Mouse (Mus musculus) liver, embryonic 13.5 days (tissue): ENCODE measurements around the gene Slc22a7. TPM values are rescaled to one million over a fixed set of nuclear protein-coding genes. Genes with fewer than 3 reads are reported as not detected.

Source experiments
- ATAC-seq: fragments of 200-750 bp; cut with Nextera tagmentation; 2 replicates; pipeline ENCODE4 v1.8.0; 2017; ENCODE audit warnings: low read depth, mild to moderate bottlenecking, moderate number of reproducible peaks, moderate library complexity
- DNase-seq: peaks from one replicate; pipeline ENCODE4 v3.0.0; 2022
- H3K27ac ChIP-seq: fragments of 300-500 bp; sonication (generic); 2 replicates; pipeline ENCODE4 v1.5.1; 2015; ENCODE audit warnings: moderate library complexity, mild to moderate bottlenecking, inconsistent platforms
- H3K27me3 ChIP-seq: fragments of 300-500 bp; sonication (generic); 2 replicates; pipeline ENCODE4 v1.6.1; 2015; ENCODE audit warnings: mild to moderate bottlenecking, inconsistent platforms
- H3K36me3 ChIP-seq: fragments of 300-500 bp; sonication (generic); 2 replicates; pipeline ENCODE4 v1.6.1; 2015; ENCODE audit warnings: mild to moderate bottlenecking, inconsistent platforms
- H3K4me1 ChIP-seq: fragments of 300-500 bp; sonication (generic); replicated peaks from 2 replicates; pipeline ENCODE4 v1.6.1; 2015; ENCODE audit warnings: inconsistent platforms
- H3K4me2 ChIP-seq: fragments of 300-500 bp; sonication (generic); 2 replicates; pipeline ENCODE4 v1.6.1; 2015; ENCODE audit warnings: inconsistent platforms, mild to moderate bottlenecking, moderate library complexity
- H3K4me3 ChIP-seq: fragments of 300-500 bp; sonication (generic); replicated peaks from 2 replicates; pipeline ENCODE4 v1.5.1; 2015; ENCODE audit warnings: mild to moderate bottlenecking, inconsistent platforms
- H3K9ac ChIP-seq: fragments of 300-500 bp; sonication (generic); 2 replicates; pipeline ENCODE4 v1.6.1; 2015; ENCODE audit warnings: mild to moderate bottlenecking, inconsistent platforms
- H3K9me3 ChIP-seq: fragments of 300-500 bp; sonication (generic); replicated peaks from 2 replicates; pipeline ENCODE4 v1.6.1; 2016; ENCODE audit warnings: inconsistent platforms
- WGBS: fragments of 180-500 bp; shearing (Covaris S2); methylation state at CpG from one replicate; pipeline ENCODE4 v1.1.7; 2015; ENCODE audit not compliant: insufficient replicate concordance; 5-methylcytosine and 5-hydroxymethylcytosine counted together
- polyA plus RNA-seq: library from polyadenylated mRNA; unstranded; fragments of >200 nt; fragmentation: Nextera tagmentation; extraction: Ambion mirVana; gene quantifications from 2 replicates; pipeline ENCODE4 v1.2.1, GENCODE M21; 2015

The Slc22a7 gene
- polyA plus RNA-seq = not detected in 2 replicates

DNA sequence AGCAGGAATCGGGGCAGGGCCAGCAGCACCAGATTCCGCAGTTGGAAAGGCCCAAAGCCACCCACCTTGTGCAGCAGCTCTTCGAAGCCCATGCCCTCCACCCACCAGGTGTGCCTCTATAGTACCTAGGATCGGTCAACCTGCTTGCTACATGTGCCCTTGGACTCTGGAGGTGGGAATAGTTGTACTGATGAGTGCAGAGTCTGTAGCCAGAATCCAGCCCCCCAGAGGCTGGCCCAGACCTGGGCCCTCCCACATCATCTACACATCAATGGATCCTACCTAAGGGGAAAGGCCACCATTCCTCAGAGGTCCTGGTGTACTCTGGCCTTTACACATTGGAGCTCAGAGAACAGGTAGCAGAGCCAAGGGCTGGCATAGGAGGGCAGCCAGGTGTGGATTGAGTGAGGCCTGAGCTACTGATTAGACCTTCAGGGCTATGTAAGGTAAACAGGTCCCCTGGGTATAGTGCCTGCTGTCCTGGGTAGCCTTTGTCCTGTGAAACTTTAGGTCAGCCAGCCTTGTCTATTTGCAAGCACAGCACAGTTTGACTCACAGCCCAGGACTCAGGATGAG is at the start of gene Slc22a7:
Gene Slc22a7 (minus strand): TSS at position 160 of the 576 bp plus-strand sequence.
- no peak within 1 kb of the TSS for H3K4me3 ChIP-seq
- H3K36me3 ChIP-seq = no peaks in the 10 kb centered on the region
- peaks cover 60% of the 10 kb centered on the region for H3K27me3 ChIP-seq
- 48% methylated on average over 4 of the region's 4 CpGs for WGBS
- no peak within 1 kb of the TSS for H3K4me2 ChIP-seq
- DNase-seq = no peak
- no peak within 1 kb of the TSS for H3K9ac ChIP-seq
- H3K9me3 ChIP-seq = no peaks in the 10 kb centered on the region
- 0 out of 2 replicates have a peak, but pooled peaks have one; percentile 30 for ATAC-seq
- H3K27ac ChIP-seq = no peak within 1 kb of the TSS
- peaks cover 5% of the 10 kb centered on the region for H3K4me1 ChIP-seq

DNA sequence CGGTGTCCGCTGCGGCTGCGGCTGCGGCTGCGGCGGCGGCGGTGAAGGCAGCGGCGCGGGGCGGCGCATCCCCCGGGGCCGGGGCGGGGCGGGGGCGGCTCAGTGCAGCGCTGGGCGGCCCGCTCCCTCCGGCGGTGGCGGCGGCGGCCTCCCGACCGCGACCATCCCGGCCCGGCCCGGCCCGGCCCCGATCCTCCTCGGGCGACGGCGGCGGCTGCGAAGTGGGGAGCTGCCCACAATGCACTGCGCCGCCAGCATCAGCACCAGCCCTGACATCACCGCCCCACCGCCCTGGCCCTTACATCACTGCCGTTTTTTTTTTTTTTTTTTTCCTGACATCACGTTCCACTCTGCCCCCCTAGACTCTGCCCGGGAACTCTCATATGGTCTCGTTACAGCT is 49.2 kb upstream of the Slc22a7 start, which contains the start of gene Ttbk1:
Gene Ttbk1 (minus strand): TSS at position 245 of the 400 bp plus-strand sequence.
- peaks cover 11% of the 10 kb centered on the region for H3K4me1 ChIP-seq
- no peak within 1 kb of the TSS for H3K27ac ChIP-seq
- peak within 1 kb of the TSS; percentile 28 for H3K4me3 ChIP-seq
- WGBS = 3% methylated on average over 34 of the region's 49 CpGs
- peaks cover 88% of the 10 kb centered on the region for H3K27me3 ChIP-seq
- no peak within 1 kb of the TSS for H3K9ac ChIP-seq
- H3K4me2 ChIP-seq = peak within 1 kb of the TSS; percentile 48; the same call in 1 of the 2 replicates
- ATAC-seq (no peak), DNase-seq (no peak)
- H3K9me3 ChIP-seq = no peaks in the 10 kb centered on the region
- no peaks in the 10 kb centered on the region for H3K36me3 ChIP-seq

GRCm38 (mm10) chr17:46486995-46487394 is 48.7 kb upstream of the Slc22a7 start:
- WGBS = 5% methylated on average over 20 of the region's 22 CpGs
- H3K27ac ChIP-seq = no peak overlapping the region
- peak overlapping the region; percentile 28 for H3K4me3 ChIP-seq
- no peaks in the 10 kb centered on the region for H3K36me3 ChIP-seq
- peak overlapping the region; percentile 48; the same call in 1 of the 2 replicates for H3K4me2 ChIP-seq
- peaks cover 11% of the 10 kb centered on the region for H3K4me1 ChIP-seq
- H3K9ac ChIP-seq = no peak overlapping the region
- DNase-seq (no peak), ATAC-seq (no peak)
- H3K9me3 ChIP-seq = no peaks in the 10 kb centered on the region
- peaks cover 87% of the 10 kb centered on the region for H3K27me3 ChIP-seq

DNA sequence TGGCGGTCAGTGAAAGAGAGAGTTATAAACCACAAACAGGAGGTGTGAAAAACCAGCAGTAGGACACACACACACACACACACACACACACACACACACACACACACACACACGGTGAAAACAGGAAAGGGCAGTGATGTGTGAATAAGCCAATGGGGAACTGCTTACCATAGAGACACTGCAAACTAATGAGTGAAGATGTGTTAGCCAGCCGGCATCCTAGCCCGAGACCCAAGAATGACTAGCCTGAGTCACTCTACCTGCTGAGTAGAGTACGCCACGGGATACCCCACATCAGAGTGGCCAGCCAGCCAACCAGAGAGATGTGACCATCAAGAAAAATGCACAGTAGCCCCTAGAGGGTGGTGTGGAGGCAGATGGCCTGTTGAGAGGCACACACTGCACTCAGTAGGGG is 46.2 kb upstream of the Slc22a7 start:
- no peaks in the 10 kb centered on the region for H3K36me3 ChIP-seq

GRCm38 (mm10) chr17:46484021-46484431 is 45.8 kb upstream of the Slc22a7 start:
- no peak overlapping the region for H3K27ac ChIP-seq
- H3K27me3 ChIP-seq = peaks cover 87% of the 10 kb centered on the region
- no peak overlapping the region for H3K9ac ChIP-seq
- WGBS = 3% methylated on average over 13 of the region's 13 CpGs
- H3K4me2 ChIP-seq = peak overlapping the region; percentile 56
- no peaks in the 10 kb centered on the region for H3K9me3 ChIP-seq
- H3K4me1 ChIP-seq = peaks cover 11% of the 10 kb centered on the region
- H3K36me3 ChIP-seq = no peaks in the 10 kb centered on the region
- DNase-seq (no peak), ATAC-seq (0 out of 2 replicates have a peak, but pooled peaks have one; percentile 29)
- H3K4me3 ChIP-seq = peak overlapping the region; percentile 32

More for the DNA sequence above, 46.2 kb upstream of the Slc22a7 start:
- Histone ChIP-seq H3K4me3 (no peak overlapping the region), H3K4me1 (peaks cover 11% of the 10 kb centered on the region), H3K9me3 (no peaks in the 10 kb centered on the region), H3K27ac (no peak overlapping the region), H3K27me3 (peaks cover 91% of the 10 kb centered on the region), H3K4me2 (peak overlapping the region; percentile 56; the same call in 1 of the 2 replicates), H3K9ac (no peak overlapping the region)
- 7% methylated on average over 6 of the region's 6 CpGs for WGBS
- ATAC-seq = no peak
- no peak for DNase-seq

DNA sequence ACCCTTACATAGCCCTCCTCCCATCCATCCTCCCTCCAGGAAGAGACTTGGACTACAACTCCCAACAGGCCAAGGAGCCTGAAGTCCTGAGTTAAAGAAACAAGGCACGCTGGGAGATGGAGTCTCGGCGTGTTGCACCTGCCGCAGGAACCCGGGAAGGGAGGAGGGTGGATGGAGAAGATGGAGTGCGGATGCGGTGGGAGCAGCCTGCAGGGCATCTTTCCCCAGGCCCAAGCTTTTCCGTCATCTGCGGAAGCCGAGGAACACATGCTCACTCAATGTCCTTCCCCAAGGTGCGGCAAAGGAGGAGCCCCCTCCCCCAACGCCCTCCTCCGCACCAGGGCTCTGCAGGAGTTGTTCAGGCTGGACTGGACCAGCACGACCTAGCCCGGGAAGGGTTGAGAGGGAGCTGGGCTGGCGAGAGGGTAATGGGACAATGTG is 45.3 kb upstream of the Slc22a7 start:
- Histone ChIP-seq H3K9me3 (no peaks in the 10 kb centered on the region), H3K27me3 (peaks cover 83% of the 10 kb centered on the region), H3K4me2 (peak overlapping the region; percentile 56), H3K4me3 (peak overlapping the region; percentile 32), H3K27ac (no peak overlapping the region), H3K4me1 (peaks cover 11% of the 10 kb centered on the region), H3K9ac (no peak overlapping the region), H3K36me3 (no peaks in the 10 kb centered on the region)
- DNase-seq (no peak), ATAC-seq (0 out of 2 replicates have a peak, but pooled peaks have one; percentile 17)
- WGBS = 3% methylated on average over 16 of the region's 16 CpGs

- peaks cover 21% of the 10 kb centered on the region for H3K27me3 ChIP-seq
- 78% methylated on average over 15 of the region's 15 CpGs for WGBS
Measured at GRCm38 (mm10) chr17:46477286-46477685, 39.0 kb upstream of the Slc22a7 start.

DNA sequence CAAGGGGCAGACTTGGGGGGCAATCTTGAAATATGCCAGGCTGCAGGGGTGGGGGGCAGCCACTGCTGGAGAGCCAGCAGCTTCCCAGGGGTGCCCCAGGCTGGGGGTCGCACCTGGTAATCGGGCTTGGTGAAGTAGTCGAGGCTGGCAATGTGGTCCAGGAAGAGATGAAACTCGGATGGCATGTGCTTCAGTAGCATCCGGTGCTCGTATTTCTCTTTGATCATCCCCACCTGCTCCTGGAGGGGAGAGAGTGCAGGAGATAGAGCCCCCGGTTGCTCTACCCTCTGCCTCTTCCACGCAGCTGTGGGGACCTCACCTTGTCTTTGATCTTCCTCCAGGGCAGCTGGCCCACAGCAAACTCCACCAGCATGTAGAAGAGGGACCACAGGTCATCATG is 38.3 kb upstream of the Slc22a7 start:
- WGBS = 62% methylated on average over 8 of the region's 8 CpGs
- H3K4me2 ChIP-seq = no peak overlapping the region
- DNase-seq (no peak), ATAC-seq (no peak)
- peaks cover 15% of the 10 kb centered on the region for H3K27me3 ChIP-seq
- no peaks in the 10 kb centered on the region for H3K4me1 ChIP-seq
- no peak overlapping the region for H3K9ac ChIP-seq
- no peak overlapping the region for H3K27ac ChIP-seq
- H3K9me3 ChIP-seq = no peaks in the 10 kb centered on the region
- H3K36me3 ChIP-seq = no peaks in the 10 kb centered on the region
- no peak overlapping the region for H3K4me3 ChIP-seq

More at GRCm38 (mm10) chr17:46477286-46477685, 39.0 kb upstream of the Slc22a7 start:
- no peak overlapping the region for H3K4me2 ChIP-seq
- H3K9ac ChIP-seq = no peak overlapping the region
- H3K27ac ChIP-seq = no peak overlapping the region
- H3K36me3 ChIP-seq = no peaks in the 10 kb centered on the region
- H3K9me3 ChIP-seq = no peaks in the 10 kb centered on the region
- H3K4me3 ChIP-seq = no peak overlapping the region
- ATAC-seq (no peak), DNase-seq (no peak)
- no peaks in the 10 kb centered on the region for H3K4me1 ChIP-seq

GRCm38 (mm10) chr17:46467830-46468229 is 29.6 kb upstream of the Slc22a7 start:
- Histone ChIP-seq H3K9me3 (no peaks in the 10 kb centered on the region), H3K4me3 (no peak overlapping the region), H3K27me3 (peaks cover 10% of the 10 kb centered on the region), H3K4me2 (no peak overlapping the region), H3K27ac (no peak overlapping the region), H3K9ac (no peak overlapping the region), H3K36me3 (no peaks in the 10 kb centered on the region), H3K4me1 (no peaks in the 10 kb centered on the region)
- ATAC-seq (no peak), DNase-seq (no peak)
- WGBS = 65% methylated on average over 9 of the region's 9 CpGs

DNA sequence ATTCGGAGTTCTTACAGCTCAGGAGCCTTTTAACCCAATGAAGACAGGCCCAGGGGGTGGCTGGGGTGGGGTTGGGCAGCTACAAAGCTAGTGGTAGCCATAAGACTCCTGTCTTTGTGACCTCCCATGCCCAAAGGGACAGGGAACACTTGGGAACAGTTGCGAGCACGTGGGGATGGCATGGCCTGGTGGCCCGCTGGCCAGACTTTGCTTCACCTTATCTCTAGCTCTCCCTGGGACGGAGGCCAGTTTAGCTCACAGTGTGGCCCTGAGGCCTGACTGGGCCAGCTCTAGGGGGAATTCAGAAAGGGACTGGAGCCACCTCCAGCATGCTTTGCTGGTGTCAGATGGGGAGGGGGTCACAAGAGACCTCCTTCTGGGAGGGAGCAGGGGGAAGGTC is 24.0 kb upstream of the Slc22a7 start:
- Histone ChIP-seq H3K36me3 (no peaks in the 10 kb centered on the region), H3K9me3 (no peaks in the 10 kb centered on the region), H3K4me3 (no peak overlapping the region), H3K4me1 (peaks cover 13% of the 10 kb centered on the region; the same call in 1 of the 2 replicates), H3K27ac (no peak overlapping the region), H3K9ac (no peak overlapping the region), H3K27me3 (peaks cover 57% of the 10 kb centered on the region), H3K4me2 (no peak overlapping the region)
- no peak for ATAC-seq
- no peak for DNase-seq
- WGBS = 62% methylated on average over 5 of the region's 5 CpGs

- peaks cover 60% of the 10 kb centered on the region for H3K27me3 ChIP-seq
- peak overlapping the region; percentile 47 for H3K4me2 ChIP-seq
- peak overlapping the region; percentile 23; the same call in 1 of the 2 replicates for H3K4me3 ChIP-seq
- ATAC-seq (no peak), DNase-seq (no peak)
- no peaks in the 10 kb centered on the region for H3K36me3 ChIP-seq
- H3K4me1 ChIP-seq = peaks cover 13% of the 10 kb centered on the region; the same call in 1 of the 2 replicates
- no peaks in the 10 kb centered on the region for H3K9me3 ChIP-seq
- H3K9ac ChIP-seq = no peak overlapping the region
- H3K27ac ChIP-seq = no peak overlapping the region
- WGBS = 8% methylated on average over 8 of the region's 8 CpGs
Measured at GRCm38 (mm10) chr17:46461347-46461746, 23.1 kb upstream of the Slc22a7 start.

DNA sequence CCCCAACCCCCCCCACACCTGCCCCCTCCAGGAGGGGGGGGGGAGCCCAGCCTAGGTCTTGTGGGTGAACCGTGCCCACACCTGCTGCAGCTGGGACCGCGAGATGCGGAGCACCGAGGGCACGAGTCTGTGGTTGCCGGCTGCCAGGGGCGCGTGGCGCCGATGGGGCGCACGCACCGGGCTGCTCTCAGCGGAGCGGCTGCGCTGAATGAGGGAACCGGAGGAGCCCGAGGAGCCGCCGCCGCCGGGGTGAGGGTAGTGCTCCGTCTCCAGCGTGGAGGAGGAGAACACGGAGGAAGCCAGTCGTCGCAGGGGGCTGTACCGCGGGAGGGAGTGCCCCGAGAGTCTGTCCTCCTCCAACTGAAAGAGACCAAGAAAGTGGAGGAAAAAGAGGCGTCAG is 22.4 kb upstream of the Slc22a7 start:
- 3% methylated on average over 30 of the region's 32 CpGs for WGBS
- ATAC-seq (no peak), DNase-seq (no peak)
- peak overlapping the region; percentile 23 for H3K4me3 ChIP-seq
- peaks cover 14% of the 10 kb centered on the region for H3K4me1 ChIP-seq
- H3K36me3 ChIP-seq = no peaks in the 10 kb centered on the region
- H3K9ac ChIP-seq = no peak overlapping the region
- H3K9me3 ChIP-seq = no peaks in the 10 kb centered on the region
- peaks cover 67% of the 10 kb centered on the region for H3K27me3 ChIP-seq
- peak overlapping the region; percentile 47 for H3K4me2 ChIP-seq
- no peak overlapping the region for H3K27ac ChIP-seq
